Mouse (Mus musculus) liver, adult 2 months (tissue): ENCODE measurements around the gene Rnf133. TPM values are rescaled to one million over a fixed set of nuclear protein-coding genes. Genes with fewer than 3 reads are reported as not detected.

Experiments used
- DNase-seq: peaks from one replicate; pipeline ENCODE4 v3.0.0-alpha.2; 2011; ENCODE audit warnings: low read depth, low spot score; ENCODE audit errors: extremely low read depth
- H3K27ac ChIP-seq: fragments of 200-500 bp; replicated peaks from 2 replicates; pipeline ENCODE4 v1.5.1; 2012; ENCODE audit warnings: low read depth, mild to moderate bottlenecking, control low read depth, inconsistent platforms, low read length; ENCODE audit not compliant: insufficient read depth
- H3K27me3 ChIP-seq: fragments of 200-500 bp; 2 replicates; pipeline ENCODE4 v1.6.1; 2012; ENCODE audit warnings: mild to moderate bottlenecking, moderate library complexity, low read length, inconsistent platforms; ENCODE audit not compliant: control insufficient read depth, insufficient read depth
- H3K36me3 ChIP-seq: fragments of 200-500 bp; 2 replicates; pipeline ENCODE4 v1.6.1; 2012; ENCODE audit warnings: low read length, inconsistent platforms; ENCODE audit not compliant: control insufficient read depth, insufficient read depth
- H3K4me1 ChIP-seq: fragments of 200-500 bp; 2 replicates; pipeline ENCODE4 v1.6.1; 2011; ENCODE audit warnings: low read length; ENCODE audit not compliant: control insufficient read depth, insufficient read depth
- H3K4me3 ChIP-seq: fragments of 200-500 bp; 2 replicates; pipeline ENCODE4 v1.5.1; 2011; ENCODE audit warnings: low read depth, mild to moderate bottlenecking, control low read depth, low read length, moderate library complexity; ENCODE audit not compliant: insufficient read depth
- H3K79me2 ChIP-seq: fragments of 200-500 bp; 2 replicates; pipeline ENCODE4 v1.6.1; 2012; ENCODE audit warnings: inconsistent platforms, mild to moderate bottlenecking, low read length, moderate library complexity; ENCODE audit not compliant: control insufficient read depth, insufficient read depth
- H3K9ac ChIP-seq: fragments of 200-500 bp; 2 replicates; pipeline ENCODE4 v1.6.1; 2012; ENCODE audit warnings: low read depth, mild to moderate bottlenecking, control low read depth, inconsistent platforms, low read length
- CTCF ChIP-seq: fragments of 200-500 bp; IDR thresholded peaks from 2 replicates; pipeline ENCODE4 v1.5.1; 2011; ENCODE audit warnings: low read depth, low read length, control low read depth
- POLR2A ChIP-seq: fragments of 200-500 bp; IDR thresholded peaks from 2 replicates; pipeline ENCODE4 v1.6.1; 2011; ENCODE audit warnings: low read length, control low read depth; ENCODE audit not compliant: insufficient read depth; ENCODE audit errors: extremely low read depth
- WGBS: fragments of 180-500 bp; shearing (Covaris S2); methylation state at CpG from one replicate; pipeline ENCODE4 v1.1.7; 2018; 5-methylcytosine and 5-hydroxymethylcytosine counted together
- polyA plus RNA-seq: library from polyadenylated mRNA; depleted of rRNA; stranded (reverse); fragments of >200 nt; gene quantifications from 2 replicates; pipeline ENCODE4 v1.2.3, GENCODE M21; 2012; rRNA removed
- total RNA-seq: library from RNA; depleted of rRNA; stranded (reverse); fragments of >200 nt; gene quantifications from 2 replicates; pipeline ENCODE4 v1.2.3, GENCODE M21; 2014; rRNA removed

The Rnf133 gene
- total RNA-seq (0.34 and 0.74 TPM in 2 replicates), polyA plus RNA-seq (not detected in 2 replicates)

- H3K4me3 ChIP-seq = no peak within 1 kb of the TSS
- 85% methylated on average over 2 of the region's 2 CpGs for WGBS
- no peak within 1 kb of the TSS for H3K9ac ChIP-seq
- no peaks in the 10 kb centered on the region for H3K79me2 ChIP-seq
- TF ChIP-seq POLR2A = no peak
- TF ChIP-seq CTCF = no peak
- H3K4me1 ChIP-seq = peaks cover 5% of the 10 kb centered on the region; the same call in 1 of the 2 replicates
- H3K27ac ChIP-seq = no peak within 1 kb of the TSS
- no peaks in the 10 kb centered on the region for H3K27me3 ChIP-seq
- no peak for DNase-seq
- no peaks in the 10 kb centered on the region for H3K36me3 ChIP-seq
These were observed at the start of gene Rnf133 for GRCm38 (mm10) chr6:23650205-23650604. Gene Rnf133 (minus strand): TSS chr6:23650305.

- no peak for DNase-seq
- Histone ChIP-seq H3K4me3 (no peak overlapping the region), H3K4me1 (no peaks in the 10 kb centered on the region), H3K27me3 (no peaks in the 10 kb centered on the region), H3K79me2 (no peaks in the 10 kb centered on the region), H3K9ac (no peak overlapping the region), H3K27ac (no peak overlapping the region), H3K36me3 (no peaks in the 10 kb centered on the region)
- TF ChIP-seq CTCF = no peak
- TF ChIP-seq POLR2A = no peak
- 65% methylated on average over 1 of the region's 1 CpGs for WGBS
These were observed 28.1 kb upstream of the Rnf133 start for GRCm38 (mm10) chr6:23678172-23678571.

- WGBS = 93% methylated on average over 2 of the region's 2 CpGs
- no peaks in the 10 kb centered on the region for H3K27me3 ChIP-seq
- no peak for TF ChIP-seq POLR2A
- TF ChIP-seq CTCF = no peak
These were observed 4.9 kb upstream of the Rnf133 start, which contains the start of gene Rnf148 for GRCm38 (mm10) chr6:23655036-23655435. Gene Rnf148 (minus strand): TSS chr6:23655136.

GRCm38 (mm10) chr6:23648732-23649131 is 1.4 kb downstream of the Rnf133 start:
- WGBS = 80% methylated on average over 8 of the region's 8 CpGs
- no peak for DNase-seq
- H3K4me3 ChIP-seq = no peak overlapping the region
- no peaks in the 10 kb centered on the region for H3K79me2 ChIP-seq
- H3K4me1 ChIP-seq = peaks cover 8% of the 10 kb centered on the region; the same call in 1 of the 2 replicates
- no peaks in the 10 kb centered on the region for H3K36me3 ChIP-seq
- no peaks in the 10 kb centered on the region for H3K27me3 ChIP-seq
- no peak overlapping the region for H3K9ac ChIP-seq
- TF ChIP-seq CTCF = no peak
- no peak for TF ChIP-seq POLR2A
- H3K27ac ChIP-seq = no peak overlapping the region

More at GRCm38 (mm10) chr6:23655036-23655435, 4.9 kb upstream of the Rnf133 start, which contains the start of gene Rnf148:
- H3K9ac ChIP-seq = no peak within 1 kb of the TSS
- H3K4me1 ChIP-seq = no peaks in the 10 kb centered on the region
- no peaks in the 10 kb centered on the region for H3K36me3 ChIP-seq
- no peaks in the 10 kb centered on the region for H3K79me2 ChIP-seq
- no peak within 1 kb of the TSS for H3K4me3 ChIP-seq
- no peak for DNase-seq
- no peak within 1 kb of the TSS for H3K27ac ChIP-seq

- 44% methylated on average over 7 of the region's 7 CpGs for WGBS
- Histone ChIP-seq H3K27ac (no peak overlapping the region), H3K4me3 (no peak overlapping the region), H3K27me3 (no peaks in the 10 kb centered on the region), H3K36me3 (no peaks in the 10 kb centered on the region), H3K79me2 (no peaks in the 10 kb centered on the region), H3K9ac (no peak overlapping the region), H3K4me1 (peaks cover 8% of the 10 kb centered on the region; the same call in 1 of the 2 replicates)
- TF ChIP-seq POLR2A = no peak
- TF ChIP-seq CTCF = no peak
- DNase-seq = peak; percentile 76
These were observed 2.4 kb downstream of the Rnf133 start for GRCm38 (mm10) chr6:23647627-23648247.

- no peak for TF ChIP-seq CTCF
- no peak for TF ChIP-seq POLR2A
- H3K79me2 ChIP-seq = no peaks in the 10 kb centered on the region
- WGBS = 53% methylated on average over 3 of the region's 3 CpGs
- no peaks in the 10 kb centered on the region for H3K36me3 ChIP-seq
- no peak overlapping the region for H3K27ac ChIP-seq
- no peak overlapping the region for H3K4me3 ChIP-seq
- DNase-seq = peak; percentile 44
- H3K9ac ChIP-seq = no peak overlapping the region
- H3K27me3 ChIP-seq = no peaks in the 10 kb centered on the region
- H3K4me1 ChIP-seq = peaks cover 2% of the 10 kb centered on the region; the same call in 1 of the 2 replicates
These were observed 13.0 kb downstream of the Rnf133 start for GRCm38 (mm10) chr6:23637081-23637480.
